Mouse (Mus musculus) thymus, postnatal 14 days (tissue): ENCODE measurements around the gene Notch1.
A peak's percentile ranks its signal among the peaks of the same experiment; 100 is the strongest.

Experiments
- DNase-seq: peaks from one replicate; pipeline ENCODE4 v3.0.0; 2021

Notch1 gene

GRCm38 (mm10) chr2:26529221-26529805 is 12.8 kb upstream of the Notch1 start:
- DNase-seq: no peak

GRCm38 (mm10) chr2:26526443-26527257 is 10.2 kb upstream of the Notch1 start:
- DNase-seq: no peak

GRCm38 (mm10) chr2:26525355-26526018 is 9.0 kb upstream of the Notch1 start:
- no peak for DNase-seq

- DNase-seq: no peak
These were observed 5.9 kb upstream of the Notch1 start for GRCm38 (mm10) chr2:26522327-26522726.

GRCm38 (mm10) chr2:26519753-26520152 is 3.3 kb upstream of the Notch1 start:
- DNase-seq: no peak

- DNase-seq: no peak
These were observed 524 bp upstream of the Notch1 start for GRCm38 (mm10) chr2:26516987-26517386.

GRCm38 (mm10) chr2:26515335-26515734 is 1.1 kb downstream of the Notch1 start:
- DNase-seq: no peak

- DNase-seq: peak; percentile 84
These were observed 3.2 kb downstream of the Notch1 start for GRCm38 (mm10) chr2:26513105-26513745.

- DNase-seq: no peak
These were observed 7.8 kb downstream of the Notch1 start for GRCm38 (mm10) chr2:26508661-26509060.

GRCm38 (mm10) chr2:26507961-26508391 is 8.5 kb downstream of the Notch1 start:
- DNase-seq: no peak

- DNase-seq: peak; percentile 80
These were observed 9.0 kb downstream of the Notch1 start for GRCm38 (mm10) chr2:26507481-26507886.

- no peak for DNase-seq
These were observed 9.7 kb downstream of the Notch1 start for GRCm38 (mm10) chr2:26506746-26507280.

GRCm38 (mm10) chr2:26504772-26505480 is 11.5 kb downstream of the Notch1 start:
- no peak for DNase-seq

- DNase-seq: peak; percentile 94
These were observed 12.5 kb downstream of the Notch1 start for GRCm38 (mm10) chr2:26503661-26504575.

GRCm38 (mm10) chr2:26502863-26503631 is 13.4 kb downstream of the Notch1 start:
- DNase-seq: peak; percentile 73

GRCm38 (mm10) chr2:26502299-26502862 is 14.1 kb downstream of the Notch1 start:
- DNase-seq: peak; percentile 74

GRCm38 (mm10) chr2:26501651-26502141 is 14.8 kb downstream of the Notch1 start:
- peak; percentile 36 for DNase-seq

- DNase-seq: peak; percentile 36
These were observed 15.7 kb downstream of the Notch1 start for GRCm38 (mm10) chr2:26500599-26501370.

- DNase-seq: no peak
These were observed 16.4 kb downstream of the Notch1 start for GRCm38 (mm10) chr2:26500027-26500598.
